Mouse (Mus musculus) limb, embryonic 12.5 days (tissue): Measurements from ENCODE around the gene Sec14l5. TPM values are rescaled to one million over a fixed set of nuclear protein-coding genes. Genes with fewer than 3 reads are reported as not detected.

ENCODE experiments used
- ATAC-seq: fragments of 200-750 bp; cut with Nextera tagmentation; 2 replicates; pipeline ENCODE4 v1.8.0; 2017; ENCODE audit warnings: low read depth, moderate TSS enrichment; ENCODE audit not compliant: insufficient number of reproducible peaks, insufficient read depth, low FRiP score, low TSS enrichment
- H3K27ac ChIP-seq: fragments of 300-500 bp; sonication (generic); 2 replicates; pipeline ENCODE4 v1.5.1; 2016; ENCODE audit warnings: mild to moderate bottlenecking, moderate library complexity
- H3K27me3 ChIP-seq: fragments of 300-500 bp; sonication (generic); 2 replicates; pipeline ENCODE4 v1.6.1; 2016; ENCODE audit warnings: mild to moderate bottlenecking, moderate library complexity
- H3K36me3 ChIP-seq: fragments of 300-500 bp; sonication (generic); 2 replicates; pipeline ENCODE4 v1.6.1; 2016; ENCODE audit warnings: mild to moderate bottlenecking, moderate library complexity
- H3K4me1 ChIP-seq: fragments of 300-500 bp; sonication (generic); replicated peaks from 2 replicates; pipeline ENCODE4 v1.6.1; 2016
- H3K4me2 ChIP-seq: fragments of 300-500 bp; sonication (generic); 2 replicates; pipeline ENCODE4 v1.6.1; 2016; ENCODE audit warnings: mild to moderate bottlenecking, moderate library complexity
- H3K4me3 ChIP-seq: fragments of 300-500 bp; sonication (generic); replicated peaks from 2 replicates; pipeline ENCODE4 v1.5.1; 2016; ENCODE audit warnings: mild to moderate bottlenecking
- H3K9ac ChIP-seq: fragments of 300-500 bp; sonication (generic); replicated peaks from 2 replicates; pipeline ENCODE4 v1.6.1; 2016; ENCODE audit warnings: mild to moderate bottlenecking, moderate library complexity
- H3K9me3 ChIP-seq: fragments of 300-500 bp; sonication (generic); 2 replicates; pipeline ENCODE4 v1.6.1; 2016; ENCODE audit warnings: mild to moderate bottlenecking, moderate library complexity
- WGBS: fragments of 180-500 bp; shearing (Covaris S2); methylation state at CpG from one replicate; pipeline ENCODE4 v1.1.7; 2016; 5-methylcytosine and 5-hydroxymethylcytosine counted together
- polyA plus RNA-seq: library from polyadenylated mRNA; unstranded; fragments of >200 nt; fragmentation: Nextera tagmentation; extraction: Ambion mirVana; gene quantifications from 2 replicates; pipeline ENCODE4 v1.2.1, GENCODE M21; 2016

The Sec14l5 gene
- polyA plus RNA-seq, 1 experiment from 2014 or later = 0.04 TPM

GRCm38 (mm10) chr16:5153299-5154026 lies 6.6 kb downstream of the Sec14l5 start:
- no peak overlapping the region for H3K9ac ChIP-seq
- H3K4me3 ChIP-seq = no peak overlapping the region
- peaks cover 11% of the 10 kb centered on the region for H3K4me1 ChIP-seq
- H3K27ac ChIP-seq = no peak overlapping the region
- no peak for ATAC-seq
- no peaks in the 10 kb centered on the region for H3K9me3 ChIP-seq
- H3K4me2 ChIP-seq = no peak overlapping the region
- no peaks in the 10 kb centered on the region for H3K36me3 ChIP-seq
- 60% methylated on average over 6 of the region's 6 CpGs for WGBS
- H3K27me3 ChIP-seq = peaks cover 15% of the 10 kb centered on the region; the same call in 1 of the 2 replicates

GRCm38 (mm10) chr16:5155014-5155413 lies 8.1 kb downstream of the Sec14l5 start:
- no peak overlapping the region for H3K27ac ChIP-seq
- no peak for ATAC-seq
- H3K36me3 ChIP-seq = no peaks in the 10 kb centered on the region
- no peak overlapping the region for H3K4me3 ChIP-seq
- no peak overlapping the region for H3K9ac ChIP-seq
- H3K4me2 ChIP-seq = no peak overlapping the region
- H3K9me3 ChIP-seq = no peaks in the 10 kb centered on the region
- peaks cover 3% of the 10 kb centered on the region; the same call in 1 of the 2 replicates for H3K27me3 ChIP-seq
- peaks cover 11% of the 10 kb centered on the region for H3K4me1 ChIP-seq
- WGBS = 61% methylated on average over 3 of the region's 3 CpGs

- Histone ChIP-seq H3K9ac (no peak overlapping the region), H3K4me1 (peaks cover 11% of the 10 kb centered on the region), H3K27me3 (peaks cover 9% of the 10 kb centered on the region), H3K4me3 (no peak overlapping the region), H3K4me2 (no peak overlapping the region), H3K9me3 (no peaks in the 10 kb centered on the region), H3K27ac (no peak overlapping the region), H3K36me3 (no peaks in the 10 kb centered on the region)
- ATAC-seq = no peak
- 55% methylated on average over 2 of the region's 2 CpGs for WGBS
Measured at GRCm38 (mm10) chr16:5156495-5156894, 9.6 kb downstream of the Sec14l5 start.

GRCm38 (mm10) chr16:5157113-5157512 lies 10.2 kb downstream of the Sec14l5 start:
- Histone ChIP-seq H3K9ac (no peak overlapping the region; the same call in 1 of the 2 replicates), H3K27me3 (peaks cover 9% of the 10 kb centered on the region), H3K27ac (no peak overlapping the region), H3K4me1 (peaks cover 11% of the 10 kb centered on the region), H3K36me3 (no peaks in the 10 kb centered on the region), H3K4me3 (no peak overlapping the region), H3K4me2 (no peak overlapping the region), H3K9me3 (no peaks in the 10 kb centered on the region)
- 69% methylated on average over 3 of the region's 3 CpGs for WGBS
- no peak for ATAC-seq

GRCm38 (mm10) chr16:5159248-5159647 lies 12.3 kb downstream of the Sec14l5 start:
- no peaks in the 10 kb centered on the region for H3K9me3 ChIP-seq
- no peak overlapping the region for H3K27ac ChIP-seq
- ATAC-seq = no peak
- H3K4me1 ChIP-seq = peaks cover 10% of the 10 kb centered on the region
- 86% methylated on average over 8 of the region's 8 CpGs for WGBS
- no peak overlapping the region for H3K4me2 ChIP-seq
- H3K27me3 ChIP-seq = peaks cover 9% of the 10 kb centered on the region
- no peaks in the 10 kb centered on the region for H3K36me3 ChIP-seq
- H3K4me3 ChIP-seq = no peak overlapping the region
- H3K9ac ChIP-seq = no peak overlapping the region

- Histone ChIP-seq H3K4me3 (no peak overlapping the region), H3K9ac (no peak overlapping the region), H3K9me3 (no peaks in the 10 kb centered on the region), H3K27me3 (peaks cover 5% of the 10 kb centered on the region; the same call in 1 of the 2 replicates), H3K4me2 (no peak overlapping the region), H3K4me1 (peaks cover 5% of the 10 kb centered on the region; the same call in 1 of the 2 replicates), H3K27ac (no peak overlapping the region), H3K36me3 (no peaks in the 10 kb centered on the region)
- 89% methylated on average over 6 of the region's 6 CpGs for WGBS
- no peak for ATAC-seq
Measured at GRCm38 (mm10) chr16:5164327-5164726, 17.4 kb downstream of the Sec14l5 start.

GRCm38 (mm10) chr16:5168038-5168437 lies 21.1 kb downstream of the Sec14l5 start:
- Histone ChIP-seq H3K36me3 (no peaks in the 10 kb centered on the region), H3K4me1 (peaks cover 5% of the 10 kb centered on the region; the same call in 1 of the 2 replicates), H3K27ac (no peak overlapping the region), H3K4me2 (no peak overlapping the region), H3K9me3 (no peaks in the 10 kb centered on the region), H3K27me3 (no peaks in the 10 kb centered on the region), H3K4me3 (no peak overlapping the region), H3K9ac (no peak overlapping the region)
- 89% methylated on average over 2 of the region's 2 CpGs for WGBS
- no peak for ATAC-seq

- no peak overlapping the region for H3K4me2 ChIP-seq
- 80% methylated on average over 5 of the region's 5 CpGs for WGBS
- peaks cover 5% of the 10 kb centered on the region; the same call in 1 of the 2 replicates for H3K4me1 ChIP-seq
- no peak overlapping the region for H3K4me3 ChIP-seq
- H3K36me3 ChIP-seq = no peaks in the 10 kb centered on the region
- H3K9ac ChIP-seq = no peak overlapping the region
- ATAC-seq = no peak
- H3K9me3 ChIP-seq = no peaks in the 10 kb centered on the region
- H3K27ac ChIP-seq = no peak overlapping the region
- no peaks in the 10 kb centered on the region for H3K27me3 ChIP-seq
Measured at GRCm38 (mm10) chr16:5168829-5169228, 21.9 kb downstream of the Sec14l5 start.

GRCm38 (mm10) chr16:5172636-5173035 lies 25.7 kb downstream of the Sec14l5 start:
- Histone ChIP-seq H3K4me3 (no peak overlapping the region), H3K4me2 (no peak overlapping the region), H3K9me3 (no peaks in the 10 kb centered on the region), H3K4me1 (no peaks in the 10 kb centered on the region), H3K36me3 (no peaks in the 10 kb centered on the region), H3K27me3 (no peaks in the 10 kb centered on the region), H3K27ac (no peak overlapping the region), H3K9ac (no peak overlapping the region)
- 91% methylated on average over 6 of the region's 6 CpGs for WGBS
- no peak for ATAC-seq

GRCm38 (mm10) chr16:5183310-5183975 lies 36.5 kb downstream of the Sec14l5 start:
- 82% methylated on average over 18 of the region's 18 CpGs for WGBS
- Histone ChIP-seq H3K9me3 (no peaks in the 10 kb centered on the region), H3K27me3 (no peaks in the 10 kb centered on the region), H3K9ac (no peak overlapping the region), H3K4me1 (no peaks in the 10 kb centered on the region), H3K36me3 (no peaks in the 10 kb centered on the region), H3K4me2 (no peak overlapping the region), H3K4me3 (no peak overlapping the region), H3K27ac (no peak overlapping the region)
- no peak for ATAC-seq

- 58% methylated on average over 8 of the region's 8 CpGs for WGBS
- Histone ChIP-seq H3K4me2 (no peak overlapping the region), H3K36me3 (no peaks in the 10 kb centered on the region), H3K27ac (no peak overlapping the region), H3K27me3 (no peaks in the 10 kb centered on the region), H3K4me3 (no peak overlapping the region), H3K9ac (no peak overlapping the region), H3K4me1 (no peaks in the 10 kb centered on the region), H3K9me3 (no peaks in the 10 kb centered on the region)
- ATAC-seq = no peak
Measured at GRCm38 (mm10) chr16:5184101-5184500, 37.2 kb downstream of the Sec14l5 start.
